Mouse (Mus musculus) heart, adult 2 months (tissue): Measurements from ENCODE around the gene Stat6.

Experiments used
- CTCF ChIP-seq: fragments of 200-600 bp; IDR thresholded peaks from 2 replicates; pipeline ENCODE4 v1.8.1; 2022; ENCODE audit warnings: antibody characterized with exemption, mild to moderate bottlenecking, moderate library complexity
- EP300 ChIP-seq: fragments of 200-500 bp; IDR thresholded peaks from 2 replicates; pipeline ENCODE4 v1.6.1; 2011; ENCODE audit warnings: low read depth, low read length, control low read depth; ENCODE audit not compliant: insufficient read depth
- POLR2A ChIP-seq: fragments of 200-500 bp; IDR thresholded peaks from 2 replicates; pipeline ENCODE4 v1.6.1; 2011; ENCODE audit warnings: mild to moderate bottlenecking, low read depth, low read length, control low read depth; ENCODE audit not compliant: insufficient read depth

DNA sequence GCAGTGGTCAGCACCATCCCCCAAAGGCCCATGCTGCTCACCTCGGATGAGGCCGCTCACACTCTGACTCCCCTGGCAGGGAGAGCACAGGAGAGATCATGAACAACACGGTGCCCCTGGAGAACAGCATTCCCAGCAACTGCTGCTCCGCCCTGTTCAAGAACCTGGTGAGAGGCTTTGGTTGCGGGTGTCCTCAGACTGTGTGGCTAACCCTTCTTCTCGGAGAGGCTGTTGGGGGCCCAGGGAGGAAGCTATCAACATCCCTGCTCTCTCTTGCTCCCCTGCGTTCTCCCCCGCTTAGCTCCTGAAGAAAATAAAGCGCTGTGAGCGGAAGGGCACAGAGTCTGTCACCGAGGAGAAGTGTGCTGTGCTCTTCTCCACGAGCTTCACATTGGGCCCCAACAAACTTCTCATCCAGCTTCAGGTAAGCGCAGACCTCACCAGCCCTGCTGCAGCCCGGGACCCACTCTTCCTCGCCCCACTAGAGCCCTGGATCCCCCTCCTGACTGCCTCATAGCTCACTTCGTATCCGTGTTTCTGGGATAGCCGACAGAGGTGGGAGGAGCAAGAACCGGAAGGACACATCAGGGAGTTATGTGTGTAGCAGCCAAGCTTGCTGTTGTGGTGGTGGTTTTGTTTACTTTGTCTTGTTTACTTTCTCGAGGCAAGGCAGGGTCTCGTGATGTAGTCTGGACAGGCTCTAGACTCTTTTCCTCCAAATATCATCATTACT is 10.3 kb downstream of the Stat6 start:
- TF ChIP-seq EP300 (no peak), CTCF (no peak), POLR2A (no peak)
